Mouse (Mus musculus): ENCODE measurements around the gene Acaca.

GRCm38 (mm10) chr11:84365313-84365712 is 235.8 kb downstream of the Acaca start:
- TF ChIP-seq POLR2A (IDR thresholded peaks at IDR 0.05; ENCODE audit: low read depth, low read length) = no peak
- no peak for TF ChIP-seq CTCF (IDR thresholded peaks at IDR 0.05; ENCODE audit: borderline replicate concordance, insufficient read depth, low read length)

Data from embryonic fibroblast, embryonic 13.5 days (primary cell).